In genomic region chr10:93122399-93123184, GRCm38 (mm10) we compare ENCODE assay signal across 12 mouse cellular contexts. TPM values are rescaled to one million over a fixed set of nuclear protein-coding genes. Genes with fewer than 3 reads are reported as not detected.
DNase-seq lines count a peak whose midpoint lies in the region; ATAC-seq and TF ChIP-seq lines count a peak whose summit lies in the region.
"Had no signal": no experiment of that assay in that cellular context is flagged by ENCODE, and none has a peak within 500 bp of the region (broad histone marks: within the 10 kb centered on the region; RNA-seq: fewer than 3 reads in every experiment).

No protein-coding gene starts in this region.

- H3K9ac ChIP-seq in heart, embryonic 15.5 days = no peak overlapping the region
- H3K9ac ChIP-seq: limb, embryonic 12.5 days; midbrain, embryonic 15.5 days had no signal

- 63% methylated on average over 12 of the region's 12 CpGs for WGBS in heart, embryonic 15.5 days
- WGBS in thymus, adult 2 months = 30% methylated on average over 12 of the region's 12 CpGs

- 0 out of 2 replicates have a peak, but pooled peaks cover 2% of the 10 kb centered on the region for H3K4me1 ChIP-seq in heart, embryonic 15.5 days (replicated peaks)
- H3K4me1 ChIP-seq in thymus, adult 2 months (replicated peaks; ENCODE audit: control insufficient read depth, insufficient read depth, low read length) = peaks cover 16% of the 10 kb centered on the region
- H3K4me1 ChIP-seq in brown adipose tissue, adult 24 weeks (ENCODE audit: control insufficient read depth, insufficient read depth, insufficient read length, low read length) = peaks cover 19% of the 10 kb centered on the region
- H3K4me1 ChIP-seq: midbrain, embryonic 15.5 days had no signal

- no peaks in the 10 kb centered on the region for H3K9me3 ChIP-seq in heart, embryonic 15.5 days (replicated peaks)
- H3K9me3 ChIP-seq: embryonic facial prominence, embryonic 10.5 days; limb, embryonic 12.5 days; midbrain, embryonic 15.5 days had no signal

- no peak for DNase-seq in heart, postnatal 14 days
- no peak for DNase-seq in thymus, adult 2 months
- DNase-seq in thymus, postnatal 14 days = no peak
- peak; percentile 60 for DNase-seq in naive thymus-derived CD4-positive, alpha-beta T cell, adult 2 months (ENCODE audit: low read depth)
- no peak for DNase-seq in gastrocnemius, postnatal 10 days
- DNase-seq: cerebellum, adult 8-10 months; lung, postnatal 14 days had no signal

- H3K4me3 ChIP-seq in heart, embryonic 15.5 days = no peak overlapping the region
- H3K4me3 ChIP-seq in thymus, adult 2 months (ENCODE audit: control insufficient read depth, insufficient read depth, low read length) = no peak overlapping the region
- H3K4me3 ChIP-seq in brown adipose tissue, adult 24 weeks (ENCODE audit: insufficient read depth, low read depth, low read length) = no peak overlapping the region
- H3K4me3 ChIP-seq: embryonic facial prominence, embryonic 10.5 days; limb, embryonic 12.5 days; midbrain, embryonic 15.5 days had no signal

- no peak for TF ChIP-seq POLR2A in thymus, adult 2 months (IDR thresholded peaks at IDR 0.05; ENCODE audit: control insufficient read depth, extremely low read depth, insufficient read depth, low read length, poor library complexity)

- intact Hi-C loops in heart, postnatal 14 days (cut with DNase I) = no loop called here

- no peak for TF ChIP-seq CTCF in thymus, adult 2 months (IDR thresholded peaks at IDR 0.05; ENCODE audit: borderline replicate concordance, control insufficient read depth, extremely low read depth, insufficient read depth, low read length, poor library complexity)

- H3K4me2 ChIP-seq in heart, embryonic 15.5 days = no peak overlapping the region
- H3K4me2 ChIP-seq: limb, embryonic 12.5 days; midbrain, embryonic 15.5 days had no signal

- H3K36me3 ChIP-seq in heart, embryonic 15.5 days = no peaks in the 10 kb centered on the region
- no peaks in the 10 kb centered on the region for H3K36me3 ChIP-seq in thymus, adult 2 months (ENCODE audit: control insufficient read depth, insufficient read depth, low read length)
- H3K36me3 ChIP-seq: embryonic facial prominence, embryonic 10.5 days; limb, embryonic 12.5 days; midbrain, embryonic 15.5 days had no signal

- no peaks in the 10 kb centered on the region for H3K27me3 ChIP-seq in heart, embryonic 15.5 days
- H3K27me3 ChIP-seq in thymus, adult 2 months (ENCODE audit: control insufficient read depth, insufficient read depth, low read length) = no peaks in the 10 kb centered on the region
- H3K27me3 ChIP-seq: limb, embryonic 12.5 days; midbrain, embryonic 15.5 days had no signal

- ATAC-seq in heart, embryonic 15.5 days (replicated peaks; ENCODE audit: insufficient number of reproducible peaks, insufficient read depth, low FRiP score, low read depth) = no peak
- ATAC-seq: midbrain, embryonic 15.5 days had no signal

- H3K27ac ChIP-seq in heart, embryonic 15.5 days = 0 out of 2 replicates have a peak overlapping the region, but pooled peaks have one; percentile 75
- H3K27ac ChIP-seq in thymus, adult 2 months (ENCODE audit: control insufficient read depth, insufficient read depth, low read length) = peak overlapping the region; percentile 93
- H3K27ac ChIP-seq in brown adipose tissue, adult 24 weeks (replicated peaks; ENCODE audit: low read depth, low read length) = peak overlapping the region; percentile 94
- H3K27ac ChIP-seq: embryonic facial prominence, embryonic 10.5 days; limb, embryonic 12.5 days; midbrain, embryonic 15.5 days had no signal

RNA-seq across cellular contexts. Expression of gene Cdk17, which starts 38.1 kb away (rescaled TPM):
- 16.7 and 17.3 TPM in 2 replicates for polyA plus RNA-seq in heart, embryonic 15.5 days (2015; fragmentation: Nextera tagmentation; extraction: Ambion mirVana)
- total RNA-seq in heart, postnatal 14 days (2021) = 10 to 100 TPM; 28.0 to 28.3 TPM
- polyA plus RNA-seq in thymus, adult 2 months (2012; rRNA removed) = 79.2 and 79.5 TPM in 2 replicates
- polyA plus RNA-seq in brown adipose tissue, adult 24 weeks (2012; ENCODE audit: insufficient read depth, insufficient read length, missing spikeins) = 23.6 and 27.1 TPM in 2 replicates
- 10 to 100 TPM; 18.6 to 22.6 TPM for total RNA-seq in gastrocnemius, postnatal 10 days (2021)

RNA-seq across cellular contexts. Expression of gene Cfap54, which starts 41.2 kb away (rescaled TPM):
- 0.19 and 0.52 TPM in 2 replicates for polyA plus RNA-seq in heart, embryonic 15.5 days (2015; fragmentation: Nextera tagmentation; extraction: Ambion mirVana)
- 1 to 10 TPM in 1 of 2 experiments, under 1 TPM in 1; 1.00 to 1.8 TPM for total RNA-seq in heart, postnatal 14 days (2021)
- 0.44 and 0.79 TPM in 2 replicates for polyA plus RNA-seq in thymus, adult 2 months (2012; rRNA removed)
- polyA plus RNA-seq in brown adipose tissue, adult 24 weeks (2012; ENCODE audit: insufficient read depth, insufficient read length, missing spikeins) = 1.3 and 2.8 TPM in 2 replicates
- total RNA-seq in gastrocnemius, postnatal 10 days (2021) = 1 to 10 TPM in 1 of 2 experiments, under 1 TPM in 1; 0.54 to 1.1 TPM
